Mouse (Mus musculus) stomach, embryonic 14.5 days (tissue): ENCODE results near the gene Gamt. TPM values are rescaled to one million over a fixed set of nuclear protein-coding genes. Genes with fewer than 3 reads are reported as not detected.
A peak's percentile ranks its signal among the peaks of the same experiment; 100 is the strongest.
"Not testable (repeated sequence)": the region's sequence is repeated elsewhere in the genome, so short reads cannot be mapped to it uniquely, and the experiment has no call there.

Experiments used
- ATAC-seq: fragments of 200-750 bp; cut with Nextera tagmentation; 2 replicates; pipeline ENCODE4 v1.8.0; 2017; ENCODE audit warnings: low read depth, moderate TSS enrichment; ENCODE audit not compliant: insufficient number of reproducible peaks, insufficient read depth, low FRiP score
- H3K27ac ChIP-seq: fragments of 300-500 bp; sonication (generic); 2 replicates; pipeline ENCODE4 v1.5.1; 2014; ENCODE audit warnings: mild to moderate bottlenecking, low read length, moderate library complexity, mixed read lengths
- H3K27me3 ChIP-seq: fragments of 300-500 bp; sonication (generic); 2 replicates; pipeline ENCODE4 v1.6.1; 2014; ENCODE audit warnings: low read length, control low read depth, mixed read lengths; ENCODE audit not compliant: control insufficient read depth, insufficient read depth
- H3K36me3 ChIP-seq: fragments of 300-500 bp; sonication (generic); 2 replicates; pipeline ENCODE4 v1.6.1; 2014; ENCODE audit warnings: mild to moderate bottlenecking, control low read depth, low read length, moderate library complexity, mixed read lengths; ENCODE audit not compliant: control insufficient read depth, insufficient read depth
- H3K4me1 ChIP-seq: fragments of 300-500 bp; sonication (generic); 2 replicates; pipeline ENCODE4 v1.6.1; 2014; ENCODE audit warnings: low read length, control low read depth, mixed read lengths; ENCODE audit not compliant: control insufficient read depth, insufficient read depth
- H3K4me2 ChIP-seq: fragments of 300-500 bp; sonication (generic); replicated peaks from 2 replicates; pipeline ENCODE4 v1.6.1; 2014; ENCODE audit warnings: low read depth, low read length, control low read depth
- H3K4me3 ChIP-seq: fragments of 300-500 bp; sonication (generic); 2 replicates; pipeline ENCODE4 v1.5.1; 2014; ENCODE audit warnings: low read depth, low read length, control low read depth
- H3K9ac ChIP-seq: fragments of 300-500 bp; sonication (generic); replicated peaks from 2 replicates; pipeline ENCODE4 v1.6.1; 2014; ENCODE audit warnings: low read depth, mild to moderate bottlenecking, control low read depth, low read length, moderate library complexity, mixed read lengths
- H3K9me3 ChIP-seq: fragments of 300-500 bp; sonication (generic); 2 replicates; pipeline ENCODE4 v1.6.1; 2016; ENCODE audit warnings: low read depth, low read length, control low read depth; ENCODE audit not compliant: control insufficient read depth
- WGBS: fragments of 180-500 bp; shearing (Covaris S2); extraction: QIAGEN DNeasy Blood & Tissue Kit; methylation state at CpG from one replicate; pipeline ENCODE4 v1.1.7; 2014; 5-methylcytosine and 5-hydroxymethylcytosine counted together
- polyA plus RNA-seq: library from polyadenylated mRNA; unstranded; fragments of >200 nt; fragmentation: Nextera tagmentation; extraction: Ambion mirVana; gene quantifications from 2 replicates; pipeline ENCODE4 v1.2.1, GENCODE M21; 2014

Gamt gene
- polyA plus RNA-seq, 1 experiment from 2014 or later: 32.1 TPM

DNA sequence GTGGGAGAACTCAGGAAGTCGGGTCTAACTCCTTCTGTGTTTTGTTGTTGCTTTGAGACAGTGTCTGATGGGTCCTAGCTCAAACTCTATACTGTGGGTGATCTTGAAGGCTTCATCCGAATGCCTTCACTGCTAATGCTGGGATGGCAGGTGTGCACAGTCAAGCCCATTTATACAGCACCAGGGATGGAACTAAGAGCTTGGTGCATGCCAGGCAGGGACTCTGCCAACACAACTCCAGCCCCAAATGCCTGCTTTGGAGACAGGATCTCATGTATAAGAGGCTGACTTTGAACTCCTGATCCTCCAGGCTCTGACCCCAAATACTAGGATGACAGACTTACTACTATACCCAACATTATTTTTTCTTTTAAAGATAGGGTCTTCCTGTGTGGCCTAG is 10.8 kb downstream of the Gamt start:
- Histone ChIP-seq H3K4me1 (peaks cover 11% of the 10 kb centered on the region), H3K27ac (no peak overlapping the region), H3K36me3 (peaks cover 17% of the 10 kb centered on the region), H3K4me3 (peak overlapping the region; percentile 88), H3K9ac (peak overlapping the region; percentile 91), H3K4me2 (peak overlapping the region; percentile 92), H3K27me3 (no peaks in the 10 kb centered on the region), H3K9me3 (no peaks in the 10 kb centered on the region)
- 42% methylated on average over 2 of the region's 2 CpGs for whole genome bisulfite sequencing
- no peak for ATAC-seq

DNA sequence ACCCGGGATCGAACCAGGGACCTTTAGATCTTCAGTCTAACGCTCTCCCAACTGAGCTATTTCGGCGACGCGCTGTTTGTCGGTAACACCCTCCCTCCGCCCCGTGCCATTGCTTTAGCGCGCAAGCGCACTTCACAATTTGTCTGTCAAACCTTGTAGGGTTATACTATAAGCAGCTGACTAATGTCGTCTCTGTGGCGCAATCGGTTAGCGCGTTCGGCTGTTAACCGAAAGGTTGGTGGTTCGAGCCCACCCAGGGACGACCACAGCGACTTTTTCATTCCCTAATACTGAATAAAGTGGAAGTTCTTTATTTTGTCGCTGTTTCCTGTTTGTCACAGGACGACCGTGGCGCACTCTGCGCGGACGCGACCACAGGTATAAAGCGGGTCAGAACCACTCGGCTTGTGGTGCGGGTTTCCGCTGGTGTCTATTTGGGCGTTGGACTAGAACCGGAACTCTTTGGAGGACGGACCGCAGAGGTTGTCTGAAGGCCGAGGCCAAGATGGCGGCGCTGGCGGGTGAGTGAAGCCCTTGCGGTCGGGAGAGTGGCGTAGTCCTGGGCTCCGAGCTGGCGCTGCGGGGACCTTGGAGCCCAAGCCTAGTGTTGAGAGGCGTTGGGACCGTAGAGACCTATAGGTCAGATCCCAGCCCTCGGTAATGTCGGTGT is 11.7 kb downstream of the Gamt start, which contains the start of gene Ndufs7:
Gene Ndufs7, plus strand, starts transcription at position 151 of the 670 bp plus-strand sequence.
- Histone ChIP-seq H3K9me3 (no peaks in the 10 kb centered on the region), H3K4me3 (peak within 1 kb of the TSS; percentile 88), H3K27me3 (no peaks in the 10 kb centered on the region), H3K4me1 (peaks cover 11% of the 10 kb centered on the region), H3K4me2 (peak within 1 kb of the TSS; percentile 92), H3K27ac (peak within 1 kb of the TSS; percentile 84), H3K9ac (peak within 1 kb of the TSS; percentile 91), H3K36me3 (peaks cover 14% of the 10 kb centered on the region)
- ATAC-seq: peak; percentile 89
- WGBS: under 1% methylated on average over 53 of the region's 53 CpGs

DNA sequence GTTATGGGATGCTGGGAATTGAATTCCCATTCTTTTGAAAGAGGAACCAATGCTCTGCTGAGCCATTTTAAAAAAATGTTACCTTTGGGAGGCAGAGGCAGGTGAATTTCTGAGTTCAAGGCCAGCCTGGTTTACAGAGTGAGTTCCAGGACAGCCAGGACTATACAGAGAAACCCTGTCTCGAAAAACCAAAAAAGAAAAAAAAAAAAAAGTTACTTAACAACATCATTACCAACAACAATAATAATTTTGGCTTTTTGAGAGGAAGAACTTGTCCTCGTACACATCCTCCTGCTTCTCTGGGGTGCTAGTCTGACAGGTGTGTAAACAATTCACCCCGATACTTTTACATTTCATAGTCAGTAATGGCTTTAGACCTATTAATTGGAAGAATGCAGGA is 12.4 kb downstream of the Gamt start:
- 26% methylated on average over 3 of the region's 3 CpGs for WGBS
- H3K9me3 ChIP-seq, H3K9ac ChIP-seq, H3K27me3 ChIP-seq, ATAC-seq, H3K27ac ChIP-seq: not testable (repeated sequence)
- H3K4me3 ChIP-seq: peak overlapping the region; percentile 88
- H3K4me1 ChIP-seq: peaks cover 11% of the 10 kb centered on the region
- peaks cover 17% of the 10 kb centered on the region for H3K36me3 ChIP-seq
- peak overlapping the region; percentile 8; the same call in 1 of the 2 replicates for H3K4me2 ChIP-seq

- Histone ChIP-seq H3K9me3 (no peaks in the 10 kb centered on the region), H3K27ac (no peak overlapping the region), H3K36me3 (peaks cover 19% of the 10 kb centered on the region), H3K27me3 (no peaks in the 10 kb centered on the region), H3K4me1 (peaks cover 11% of the 10 kb centered on the region), H3K4me2 (no peak overlapping the region), H3K4me3 (no peak overlapping the region), H3K9ac (no peak overlapping the region)
- WGBS: 45% methylated on average over 6 of the region's 6 CpGs
- ATAC-seq: no peak
Observed at GRCm38 (mm10) chr10:80247849-80248248, 13.0 kb downstream of the Gamt start.

DNA sequence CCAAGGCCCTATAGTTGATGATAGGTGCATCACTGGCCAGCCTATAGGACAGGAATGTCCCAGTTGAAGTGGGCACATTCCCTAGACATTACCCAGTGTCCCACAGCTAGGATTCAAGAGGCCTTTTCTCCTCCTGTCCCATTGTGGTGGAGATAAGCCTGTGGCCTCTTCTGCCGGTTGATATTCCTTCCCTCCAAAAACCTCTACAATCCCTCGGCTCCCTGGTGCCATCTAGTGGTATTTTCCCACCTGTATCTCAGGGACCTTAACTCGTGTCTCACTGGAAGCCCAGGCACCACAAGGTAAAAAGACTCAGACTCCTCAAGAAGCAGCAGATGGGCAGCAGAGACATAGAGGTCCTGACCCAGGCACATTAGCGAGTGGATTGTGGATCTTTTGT is 15.2 kb downstream of the Gamt start:
- Histone ChIP-seq H3K4me3 (no peak overlapping the region), H3K4me1 (peaks cover 10% of the 10 kb centered on the region), H3K36me3 (peaks cover 39% of the 10 kb centered on the region), H3K9me3 (no peaks in the 10 kb centered on the region), H3K27ac (no peak overlapping the region), H3K4me2 (no peak overlapping the region), H3K27me3 (no peaks in the 10 kb centered on the region), H3K9ac (no peak overlapping the region)
- 3% methylated on average over 4 of the region's 4 CpGs for WGBS
- no peak for ATAC-seq

- Histone ChIP-seq H3K4me1 (peaks cover 3% of the 10 kb centered on the region), H3K27ac (no peak overlapping the region), H3K9ac (no peak overlapping the region), H3K36me3 (peaks cover 46% of the 10 kb centered on the region), H3K9me3 (no peaks in the 10 kb centered on the region), H3K27me3 (no peaks in the 10 kb centered on the region), H3K4me2 (no peak overlapping the region), H3K4me3 (no peak overlapping the region)
- ATAC-seq: no peak
- WGBS: 44% methylated on average over 5 of the region's 5 CpGs
Observed at GRCm38 (mm10) chr10:80244791-80245399, 15.9 kb downstream of the Gamt start.

- Histone ChIP-seq H3K4me3 (no peak overlapping the region), H3K4me1 (no peaks in the 10 kb centered on the region), H3K4me2 (no peak overlapping the region), H3K27ac (no peak overlapping the region), H3K36me3 (peaks cover 66% of the 10 kb centered on the region), H3K9me3 (no peaks in the 10 kb centered on the region), H3K27me3 (no peaks in the 10 kb centered on the region), H3K9ac (no peak overlapping the region)
- 93% methylated on average over 3 of the region's 3 CpGs for WGBS
- ATAC-seq: no peak
Observed at GRCm38 (mm10) chr10:80242607-80243006, 18.2 kb downstream of the Gamt start.

- Histone ChIP-seq H3K36me3 (peaks cover 71% of the 10 kb centered on the region), H3K4me3 (no peak overlapping the region), H3K4me1 (no peaks in the 10 kb centered on the region), H3K4me2 (no peak overlapping the region), H3K27me3 (no peaks in the 10 kb centered on the region), H3K27ac (no peak overlapping the region), H3K9ac (no peak overlapping the region), H3K9me3 (no peaks in the 10 kb centered on the region)
- 63% methylated on average over 9 of the region's 9 CpGs for WGBS
- ATAC-seq: no peak
Observed at GRCm38 (mm10) chr10:80242088-80242487, 18.7 kb downstream of the Gamt start.
